Mouse (Mus musculus): ENCODE data around the gene Slc22a7. TPM values are rescaled to one million over a fixed set of nuclear protein-coding genes. Genes with fewer than 3 reads are reported as not detected.

Slc22a7 gene
- total and polyA plus RNA-seq, 2 experiments = 27.9 to 46.8 TPM

- peaks cover 9% of the 10 kb centered on the region for H3K36me3 ChIP-seq (ENCODE audit: control insufficient read depth, insufficient read depth, low read length)
- peak; percentile 79 for DNase-seq (ENCODE audit: extremely low read depth, low read depth, low spot score)
- H3K4me1 ChIP-seq (ENCODE audit: control insufficient read depth, insufficient read depth, low read length) = peaks cover 9% of the 10 kb centered on the region
- no peaks in the 10 kb centered on the region for H3K27me3 ChIP-seq (ENCODE audit: control insufficient read depth, insufficient read depth, low read length)
- TF ChIP-seq CTCF (IDR thresholded peaks at IDR 0.05; ENCODE audit: low read depth, low read length) = no peak
- TF ChIP-seq POLR2A (IDR thresholded peaks at IDR 0.05; ENCODE audit: extremely low read depth, insufficient read depth, low read length) = peak; percentile 76
- under 1% methylated on average over 104 of the region's 105 CpGs for WGBS
- H3K27ac ChIP-seq (replicated peaks; ENCODE audit: insufficient read depth, low read depth, low read length) = peak within 1 kb of the TSS; percentile 78
- H3K9ac ChIP-seq (ENCODE audit: low read depth, low read length) = peak within 1 kb of the TSS; percentile 98
- H3K79me2 ChIP-seq (ENCODE audit: control insufficient read depth, insufficient read depth, low read length) = peaks cover 8% of the 10 kb centered on the region; the same call in 1 of the 2 replicates
- H3K4me3 ChIP-seq (ENCODE audit: insufficient read depth, low read depth, low read length) = peak within 1 kb of the TSS; percentile 90
Observed at GRCm38 (mm10) chr17:46383294-46384060, 54.8 kb downstream of the Slc22a7 start, which contains the start of gene Zfp318. TSS of gene Zfp318 (plus strand) at chr17:46383731.

Other genes starting within 250 kb of the Slc22a7 start
- 4.3 and 5.3 TPM in 2 replicates for gene Polh, start 235.8 kb downstream of the Slc22a7 start, total RNA-seq (2014; rRNA removed)
- 2.1 and 2.4 TPM in 2 replicates for gene Polh, start 235.8 kb downstream of the Slc22a7 start, polyA plus RNA-seq (2012; rRNA removed)
- gene Xpo5, start 235.7 kb downstream of the Slc22a7 start, total RNA-seq (2014; rRNA removed) = 9.9 and 11.3 TPM in 2 replicates
- 7.4 and 10.8 TPM in 2 replicates for gene Xpo5, start 235.7 kb downstream of the Slc22a7 start, polyA plus RNA-seq (2012; rRNA removed)
- gene Polr1c, start 190.4 kb downstream of the Slc22a7 start, total RNA-seq (2014; rRNA removed) = 31.6 and 34.4 TPM in 2 replicates
- 25.2 and 25.3 TPM in 2 replicates for gene Polr1c, start 190.4 kb downstream of the Slc22a7 start, polyA plus RNA-seq (2012; rRNA removed)
- gene Yipf3, start 190.4 kb downstream of the Slc22a7 start, total RNA-seq (2014; rRNA removed) = 24.6 and 25.5 TPM in 2 replicates
- gene Yipf3, start 190.4 kb downstream of the Slc22a7 start, polyA plus RNA-seq (2012; rRNA removed) = 229 and 271 TPM in 2 replicates
- gene Lrrc73, start 184.9 kb downstream of the Slc22a7 start, total RNA-seq (2014; rRNA removed) = not detected in 2 replicates
- gene Lrrc73, start 184.9 kb downstream of the Slc22a7 start, polyA plus RNA-seq (2012; rRNA removed) = 0.09 and 0.16 TPM in 2 replicates
- 2.5 and 3.7 TPM in 2 replicates for gene Tjap1, start 155.4 kb downstream of the Slc22a7 start, total RNA-seq (2014; rRNA removed)
- 8.2 and 13.2 TPM in 2 replicates for gene Tjap1, start 155.4 kb downstream of the Slc22a7 start, polyA plus RNA-seq (2012; rRNA removed)
- gene Dlk2, start 141.0 kb downstream of the Slc22a7 start, total RNA-seq (2014; rRNA removed) = not detected in 2 replicates
- not detected in 2 replicates for gene Dlk2, start 141.0 kb downstream of the Slc22a7 start, polyA plus RNA-seq (2012; rRNA removed)
- gene Abcc10, start 110.1 kb downstream of the Slc22a7 start, total RNA-seq (2014; rRNA removed) = 2.1 and 3.6 TPM in 2 replicates
- 10.3 and 17.3 TPM in 2 replicates for gene Abcc10, start 110.1 kb downstream of the Slc22a7 start, polyA plus RNA-seq (2012; rRNA removed)
- 6.0 and 6.9 TPM in 2 replicates for gene Zfp318, start 54.7 kb downstream of the Slc22a7 start, total RNA-seq (2014; rRNA removed)
- gene Zfp318, start 54.7 kb downstream of the Slc22a7 start, polyA plus RNA-seq (2012; rRNA removed) = 6.0 and 8.3 TPM in 2 replicates
- gene Crip3, start 9.5 kb downstream of the Slc22a7 start, total RNA-seq (2014; rRNA removed) = not detected in 2 replicates
- gene Crip3, start 9.5 kb downstream of the Slc22a7 start, polyA plus RNA-seq (2012; rRNA removed) = 0.70 and 1.4 TPM in 2 replicates
- 0.07 and 0.18 TPM in 2 replicates for gene Ttbk1, start 49.2 kb upstream of the Slc22a7 start, total RNA-seq (2014; rRNA removed)
- gene Ttbk1, start 49.2 kb upstream of the Slc22a7 start, polyA plus RNA-seq (2012; rRNA removed) = 0.15 and 0.22 TPM in 2 replicates
- 6.6 and 9.0 TPM in 2 replicates for gene Dnph1, start 58.3 kb upstream of the Slc22a7 start, total RNA-seq (2014; rRNA removed)
- 13.1 and 13.3 TPM in 2 replicates for gene Dnph1, start 58.3 kb upstream of the Slc22a7 start, polyA plus RNA-seq (2012; rRNA removed)
- 4.1 and 5.1 TPM in 2 replicates for gene Cul9, start 107.9 kb upstream of the Slc22a7 start, total RNA-seq (2014; rRNA removed)
- gene Cul9, start 107.9 kb upstream of the Slc22a7 start, polyA plus RNA-seq (2012; rRNA removed) = 5.7 and 10.1 TPM in 2 replicates
- 3.4 and 5.4 TPM in 2 replicates for gene Srf, start 117.7 kb upstream of the Slc22a7 start, total RNA-seq (2014; rRNA removed)
- 32.2 and 45.6 TPM in 2 replicates for gene Srf, start 117.7 kb upstream of the Slc22a7 start, polyA plus RNA-seq (2012; rRNA removed)
- 0.65 and 0.87 TPM in 2 replicates for gene Ptk7, start 191.0 kb upstream of the Slc22a7 start, total RNA-seq (2014; rRNA removed)
- 0.40 and 0.66 TPM in 2 replicates for gene Ptk7, start 191.0 kb upstream of the Slc22a7 start, polyA plus RNA-seq (2012; rRNA removed)
- 48.1 and 49.0 TPM in 2 replicates for gene Klc4, start 207.6 kb upstream of the Slc22a7 start, total RNA-seq (2014; rRNA removed)
- gene Klc4, start 207.6 kb upstream of the Slc22a7 start, polyA plus RNA-seq (2012; rRNA removed) = 46.6 and 55.5 TPM in 2 replicates
- gene Mrpl2, start 207.8 kb upstream of the Slc22a7 start, total RNA-seq (2014; rRNA removed) = 58.5 and 71.1 TPM in 2 replicates
- 95.1 and 97.3 TPM in 2 replicates for gene Mrpl2, start 207.8 kb upstream of the Slc22a7 start, polyA plus RNA-seq (2012; rRNA removed)
- 5.0 and 5.4 TPM in 2 replicates for gene Cul7, start 211.9 kb upstream of the Slc22a7 start, total RNA-seq (2014; rRNA removed)
- 5.6 and 7.1 TPM in 2 replicates for gene Cul7, start 211.9 kb upstream of the Slc22a7 start, polyA plus RNA-seq (2012; rRNA removed)
- 20.3 TPM in 2 replicates for gene Rrp36, start 235.9 kb upstream of the Slc22a7 start, total RNA-seq (2014; rRNA removed)
- gene Rrp36, start 235.9 kb upstream of the Slc22a7 start, polyA plus RNA-seq (2012; rRNA removed) = 31.6 and 33.5 TPM in 2 replicates
- gene Mea1, start 240.3 kb upstream of the Slc22a7 start, total RNA-seq (2014; rRNA removed) = 52.4 and 60.4 TPM in 2 replicates
- 55.2 and 65.9 TPM in 2 replicates for gene Mea1, start 240.3 kb upstream of the Slc22a7 start, polyA plus RNA-seq (2012; rRNA removed)
- gene Klhdc3, start 242.5 kb upstream of the Slc22a7 start, total RNA-seq (2014; rRNA removed) = 23.9 and 44.0 TPM in 2 replicates
- gene Klhdc3, start 242.5 kb upstream of the Slc22a7 start, polyA plus RNA-seq (2012; rRNA removed) = 68.8 and 74.6 TPM in 2 replicates